Mouse (Mus musculus): Measurements from ENCODE around the gene Stmnd1.

GRCm38 (mm10) chr13:46257847-46258246 lies 15.7 kb upstream of the Stmnd1 start:
- TF ChIP-seq CTCF (IDR thresholded peaks at IDR 0.05) (peak; percentile 82), EP300 (IDR thresholded peaks at IDR 0.05) (no peak)
